Mouse (Mus musculus): ENCODE data around the gene Mrpl24.

DNA sequence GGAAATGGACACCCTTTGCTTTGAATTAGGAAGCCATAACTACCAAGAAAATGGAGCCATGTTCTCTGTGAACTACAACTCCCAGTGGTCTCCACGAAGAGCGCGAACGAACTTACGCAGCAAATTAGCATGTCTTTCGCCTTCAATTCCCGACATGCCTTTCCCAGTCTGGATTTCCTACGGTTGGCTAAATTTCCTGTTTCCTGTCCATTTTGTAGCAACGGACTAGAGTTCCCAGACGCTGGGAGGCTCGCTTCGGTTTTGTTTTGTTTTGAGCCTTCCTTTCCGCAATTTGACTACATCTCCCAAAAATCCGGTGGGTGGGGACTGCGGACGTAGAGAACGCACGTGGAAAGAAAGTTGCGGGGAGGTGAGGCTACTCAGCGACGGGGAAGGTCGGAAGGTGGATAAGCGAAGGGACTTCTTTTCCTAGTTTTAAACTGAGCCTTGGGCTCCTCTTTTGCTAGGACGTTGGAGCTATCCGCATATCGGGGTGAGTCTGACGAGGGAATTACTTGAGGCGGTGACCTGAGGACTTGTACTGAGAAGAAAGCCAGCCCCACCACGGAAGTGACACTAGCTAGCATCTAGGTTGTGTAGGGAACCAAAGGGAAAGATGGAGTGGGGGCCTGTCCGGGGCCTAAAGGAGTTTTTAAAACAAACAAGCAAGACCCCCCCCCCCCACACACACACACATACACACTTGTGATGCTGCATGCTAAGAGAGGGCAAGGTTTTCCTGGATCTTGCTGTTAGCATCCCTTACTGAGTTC, at the start of gene Mrpl24:
- TF ChIP-seq CTCF (IDR thresholded peaks at IDR 0.05; ENCODE audit: low read depth, low read length) (no peak), POLR2A (IDR thresholded peaks at IDR 0.05; ENCODE audit: borderline replicate concordance, low read depth, low read length) (peak; percentile 9; the same call in 1 of the 2 replicates)
